Mouse (Mus musculus): ENCODE data around the gene Hmgcl.

Hmgcl gene

DNA sequence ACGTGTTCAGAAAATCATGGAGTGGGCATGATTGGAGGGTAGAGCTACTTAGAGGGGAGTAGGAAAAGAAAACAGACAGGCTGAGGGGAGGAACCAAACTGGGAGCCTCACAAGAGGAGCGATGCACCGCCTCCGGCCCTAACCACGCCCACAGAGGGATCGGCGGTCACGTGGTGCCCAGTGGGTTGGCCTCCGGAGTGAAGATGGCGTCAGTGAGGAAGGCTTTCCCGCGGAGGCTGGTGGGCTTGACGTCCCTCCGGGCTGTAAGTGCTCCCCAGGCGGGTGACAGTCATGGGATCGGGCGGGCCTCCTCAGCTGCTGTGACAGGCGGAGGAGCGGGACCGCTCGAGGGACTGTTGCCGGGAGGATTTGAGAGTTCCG, at the start of gene Hmgcl:
TSS of gene Hmgcl (plus strand) at position 171 of the 381 bp plus-strand sequence.
- peak; percentile 96 for DNase-seq (ENCODE audit: low spot score)

DNA sequence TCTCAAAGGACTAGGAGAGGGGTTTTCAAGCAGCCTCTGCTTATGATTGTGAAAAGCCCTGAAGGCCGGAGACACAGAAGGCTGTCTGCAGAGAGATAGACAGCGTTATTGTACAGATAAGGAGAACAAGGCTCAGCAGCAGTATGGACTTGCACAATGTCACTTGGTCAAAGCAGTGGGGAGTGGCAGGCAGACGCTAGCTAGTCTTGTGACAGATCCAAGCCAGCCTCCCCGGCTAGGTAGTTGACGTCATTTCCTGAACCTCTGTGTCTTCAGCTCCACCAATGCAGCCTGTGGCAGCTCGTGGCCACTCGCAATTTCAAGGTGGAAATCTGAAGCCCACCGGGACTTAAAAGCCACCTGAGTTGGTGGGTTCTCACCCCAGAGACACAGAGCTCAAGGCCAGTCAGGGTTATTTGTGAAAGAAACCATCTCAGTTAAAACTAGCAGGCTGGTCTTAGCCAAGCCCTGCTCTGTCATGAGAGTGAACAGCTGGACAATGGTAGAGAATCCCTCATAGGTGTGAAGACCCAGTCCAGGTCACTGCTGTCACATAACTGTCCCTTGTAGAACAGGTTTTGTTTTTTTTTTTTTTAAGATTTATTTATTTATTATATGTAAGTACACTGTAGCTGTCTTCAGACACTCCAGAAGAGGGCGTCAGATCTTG, 47.7 kb upstream of the Hmgcl start:
- DNase-seq (ENCODE audit: low spot score) = no peak

DNA sequence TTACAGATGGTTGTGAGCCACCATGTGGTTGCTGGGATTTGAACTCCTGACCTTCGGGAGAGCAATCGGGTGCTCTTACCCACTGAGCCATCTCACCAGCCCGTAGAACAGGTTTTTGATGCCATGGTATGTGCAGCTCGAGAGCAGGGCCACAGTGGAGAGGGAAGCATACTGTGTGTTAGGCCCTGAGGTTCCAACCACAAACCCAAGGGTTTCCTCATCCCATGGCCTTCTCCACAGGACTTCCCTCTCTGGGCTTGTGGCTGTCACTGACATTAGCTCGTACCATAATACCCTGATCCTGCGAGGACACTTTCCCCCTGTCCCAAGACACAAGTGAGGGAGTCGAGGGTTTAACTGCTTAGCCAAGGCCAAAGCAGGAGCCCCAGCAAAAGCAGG, 47.2 kb upstream of the Hmgcl start:
- no peak for DNase-seq (ENCODE audit: low spot score)

DNA sequence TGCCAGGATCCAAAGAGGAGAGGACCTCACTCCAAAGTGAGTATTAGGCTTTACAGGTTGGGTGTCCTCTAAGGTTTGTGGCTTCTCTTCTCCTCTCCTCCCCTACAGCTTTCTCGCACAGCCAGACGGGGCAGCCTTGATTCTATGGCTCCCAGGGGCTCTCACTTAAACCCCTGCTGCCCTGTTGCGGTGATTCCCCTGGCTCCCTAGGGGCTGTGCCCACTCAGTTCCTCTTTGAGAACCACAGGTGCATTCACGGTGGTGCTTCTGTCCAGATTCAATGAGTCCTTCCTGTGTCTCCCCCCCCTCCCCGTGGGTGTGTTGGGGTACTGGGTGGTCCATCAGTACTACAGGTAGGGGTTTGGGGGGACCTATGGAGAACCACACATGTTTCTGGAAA, 46.2 kb upstream of the Hmgcl start:
- DNase-seq (ENCODE audit: low spot score) = no peak

DNA sequence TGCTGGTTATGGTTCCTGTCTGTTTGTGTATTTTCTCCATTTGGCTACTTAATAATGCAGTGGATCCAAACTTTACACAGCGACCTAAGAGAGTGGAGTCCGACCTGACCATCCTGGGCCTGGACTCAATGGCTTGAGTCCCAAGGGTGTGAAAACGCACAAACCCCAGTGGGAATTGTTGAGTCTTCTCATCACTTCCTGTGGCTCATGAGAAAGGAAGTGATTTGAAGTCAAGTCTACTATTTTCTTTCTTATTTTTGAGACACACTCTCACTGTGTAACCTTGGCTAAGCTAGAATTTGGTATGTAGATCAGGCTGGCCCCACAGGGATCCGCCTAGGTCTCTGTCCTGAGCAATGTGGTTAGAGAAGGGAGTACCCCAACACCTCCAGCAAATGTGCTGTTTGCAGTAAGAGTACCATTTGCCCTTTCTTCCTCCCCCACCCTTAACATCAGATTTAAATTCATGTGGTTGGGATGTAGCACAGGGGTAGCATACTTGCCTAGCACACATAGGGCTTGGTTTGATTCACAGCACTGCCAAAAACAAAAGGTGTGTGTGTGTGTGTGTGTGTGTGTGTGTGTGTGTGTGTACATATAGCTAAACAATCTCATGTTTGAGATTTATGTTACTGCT, 43.5 kb upstream of the Hmgcl start:
- no peak for DNase-seq (ENCODE audit: low spot score)

DNA sequence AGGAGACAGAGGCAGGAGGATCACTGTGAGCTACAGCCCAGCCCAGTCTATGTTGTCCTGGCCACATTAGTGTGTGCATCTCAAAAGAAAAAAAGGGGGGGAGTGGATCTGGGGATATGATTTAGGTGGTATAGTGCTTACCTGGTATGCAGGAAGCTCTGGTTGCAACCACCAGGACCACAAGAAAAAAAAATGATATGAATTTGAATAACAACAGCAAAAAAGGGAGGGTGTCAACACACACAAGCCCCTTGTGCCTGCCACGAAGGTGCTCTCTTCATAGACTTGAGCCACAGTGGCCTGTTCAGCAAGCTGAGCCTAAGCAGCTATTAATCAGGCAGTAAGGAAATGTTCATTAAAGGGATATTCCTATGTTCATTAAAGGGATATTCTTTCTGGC, 41.4 kb upstream of the Hmgcl start:
- no peak for DNase-seq (ENCODE audit: low spot score)

DNA sequence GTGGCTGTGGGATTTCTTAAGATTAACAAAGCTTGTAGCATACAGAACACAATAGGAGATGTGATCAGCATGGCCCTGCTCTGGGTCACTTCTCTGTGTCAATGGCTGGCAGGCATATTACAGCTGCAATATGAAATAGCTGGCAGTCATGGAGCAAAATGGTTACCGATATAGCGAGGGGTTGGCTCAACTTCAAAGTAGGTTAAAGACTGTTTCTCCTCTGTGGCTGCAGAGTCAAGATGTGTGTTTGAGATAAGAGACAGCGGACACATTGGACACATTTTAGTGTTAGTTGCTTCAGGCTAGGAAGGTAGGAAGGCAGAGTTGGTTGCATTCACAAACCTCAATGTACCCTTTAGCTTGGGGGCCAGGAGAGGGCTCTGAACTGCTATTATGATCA, 39.6 kb upstream of the Hmgcl start:
- DNase-seq (ENCODE audit: low spot score) = no peak

DNA sequence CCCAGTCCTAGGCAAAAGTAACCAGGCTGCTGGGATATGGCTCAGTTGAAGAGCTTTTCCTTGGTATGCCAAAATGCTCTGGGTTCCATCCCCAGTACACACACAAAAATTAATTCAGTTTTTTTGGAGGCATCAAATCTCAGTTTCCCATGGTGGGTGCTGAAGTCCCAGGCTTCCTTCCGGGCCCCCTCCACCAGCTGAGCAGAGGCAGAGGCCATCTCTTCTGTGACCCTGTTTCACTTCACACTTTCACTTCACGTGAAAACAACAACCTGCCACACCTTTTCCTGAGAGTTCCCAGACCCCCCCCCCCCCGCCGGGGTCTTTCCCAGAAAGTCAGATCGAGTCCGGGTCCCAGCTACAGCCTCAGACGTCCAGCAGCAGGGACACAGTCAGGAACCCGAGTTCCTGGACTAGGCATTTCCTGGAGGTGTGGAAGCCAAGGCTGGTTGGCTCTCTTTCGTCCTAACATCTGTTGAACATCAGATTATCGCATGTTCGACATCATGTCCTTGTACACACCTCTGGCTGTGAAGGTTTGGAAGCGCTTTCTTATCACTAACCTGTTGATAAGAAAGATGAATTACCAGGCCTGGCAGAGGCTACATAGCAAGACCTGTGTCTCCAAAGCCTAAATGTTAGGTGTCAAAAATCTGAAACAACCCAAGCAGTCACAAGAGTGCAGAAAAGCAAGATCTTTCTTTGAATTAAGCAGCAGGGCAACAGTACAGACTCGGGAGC, 36.8 kb upstream of the Hmgcl start:
- no peak for DNase-seq (ENCODE audit: low spot score)

DNA sequence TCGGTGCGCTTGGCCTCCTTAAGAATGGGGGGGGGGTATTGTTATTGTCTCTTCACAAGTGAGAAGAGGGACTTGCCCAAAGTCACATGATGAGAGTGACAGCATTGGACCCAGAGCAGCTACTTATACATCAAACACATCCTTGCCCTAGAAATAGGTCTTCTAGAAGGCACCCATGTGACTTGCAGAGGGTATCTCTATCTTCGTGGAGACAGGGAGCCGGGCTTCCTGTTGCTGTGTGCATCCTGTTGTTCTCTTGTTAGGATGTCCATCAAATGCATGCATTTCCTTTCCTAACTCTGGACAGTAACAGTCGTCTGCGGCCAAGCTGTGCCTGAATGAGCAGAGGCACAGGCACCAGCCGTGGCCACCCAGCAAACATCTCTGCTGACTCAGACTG, 34.7 kb upstream of the Hmgcl start:
- DNase-seq (ENCODE audit: low spot score) = no peak

DNA sequence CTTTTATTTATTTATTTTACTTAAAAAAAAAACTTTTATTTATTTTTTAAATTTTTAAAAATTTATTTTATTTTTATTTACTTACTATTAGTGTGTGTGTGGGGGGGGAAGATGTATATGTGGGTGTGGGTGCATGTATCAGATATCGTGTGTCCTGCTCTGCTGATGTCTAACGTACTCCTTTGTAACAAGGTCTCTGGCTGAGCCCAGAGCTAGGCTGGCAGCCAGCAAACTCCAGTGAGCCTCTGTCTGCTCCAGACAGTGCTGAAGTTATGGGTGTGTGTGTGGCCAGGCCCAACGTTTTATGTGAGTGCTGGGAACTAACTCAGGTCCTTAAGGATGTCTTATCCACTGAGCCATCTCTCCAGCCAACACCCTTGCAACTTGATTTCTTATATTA, 34.1 kb upstream of the Hmgcl start:
- DNase-seq (ENCODE audit: low spot score) = no peak

DNA sequence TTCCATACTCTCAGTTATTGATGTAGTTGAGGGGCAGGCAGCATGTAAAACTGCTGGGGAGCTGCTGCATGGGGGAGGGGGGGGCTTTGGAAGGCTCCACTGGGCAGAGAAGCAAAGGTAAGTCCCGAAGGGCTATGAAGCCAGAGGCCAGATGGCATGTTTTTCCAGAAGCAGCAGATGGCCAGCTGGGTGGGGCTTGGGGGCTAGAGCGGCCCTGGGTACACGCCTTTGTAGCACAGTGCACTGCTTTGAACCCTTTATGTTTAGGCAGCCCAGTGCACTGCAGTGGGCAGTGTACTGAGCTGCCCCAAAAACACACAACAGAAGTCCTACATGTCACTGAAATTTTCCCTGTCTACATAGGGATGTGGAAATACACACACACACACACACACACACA, 33.4 kb upstream of the Hmgcl start:
- peak; percentile 71 for DNase-seq (ENCODE audit: low spot score)

DNA sequence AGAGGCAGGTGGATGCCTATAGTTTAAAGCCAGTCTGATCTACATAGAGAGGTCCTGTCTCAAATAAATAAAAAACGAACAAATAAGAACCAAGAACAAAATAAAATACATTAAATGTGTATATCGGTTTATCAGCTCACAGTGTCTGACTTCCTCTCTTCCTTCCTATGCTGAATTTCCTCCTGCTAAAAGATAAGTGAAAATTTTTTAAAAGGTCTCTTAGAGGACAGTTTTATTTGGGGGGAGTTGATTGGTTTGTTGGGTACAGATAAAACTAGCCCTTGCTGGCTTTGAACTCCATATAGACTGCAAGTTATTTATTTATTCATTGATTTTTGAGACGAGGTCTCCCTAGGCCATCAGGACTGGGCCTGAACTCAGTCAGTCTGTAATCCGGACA, 32.8 kb upstream of the Hmgcl start:
- no peak for DNase-seq (ENCODE audit: low spot score)

DNA sequence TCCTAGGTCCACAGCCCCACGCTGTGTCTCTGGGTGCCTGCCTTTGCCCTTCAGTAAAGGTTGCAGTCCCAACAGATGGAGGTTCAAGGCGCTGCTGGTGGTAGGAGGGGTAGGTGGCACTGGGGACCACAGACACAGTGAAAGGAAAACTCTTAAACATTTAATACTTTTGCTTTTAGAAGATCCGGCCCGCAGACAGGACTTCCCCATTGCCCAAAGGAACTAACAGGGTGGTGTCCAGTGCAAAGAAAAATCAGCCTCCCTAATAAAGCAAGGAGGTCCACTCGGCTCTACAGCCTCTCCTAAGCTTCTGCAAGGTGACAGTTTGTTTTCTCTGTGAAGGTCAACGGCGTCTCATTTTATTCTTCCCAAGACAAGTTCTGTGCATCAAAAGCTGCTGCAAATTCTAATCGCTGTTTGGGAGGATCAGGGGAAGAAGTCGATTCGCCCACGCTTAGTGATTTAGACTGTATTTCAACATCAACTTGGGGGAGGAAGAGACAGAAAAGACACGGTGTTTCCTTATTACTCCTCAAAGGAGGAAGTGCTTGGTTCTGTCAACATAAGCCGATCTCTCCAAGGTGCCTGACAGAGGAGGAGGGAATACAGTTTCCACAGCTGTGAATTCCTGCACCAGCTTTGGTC, 27.5 kb upstream of the Hmgcl start:
- DNase-seq (ENCODE audit: low spot score) = no peak

DNA sequence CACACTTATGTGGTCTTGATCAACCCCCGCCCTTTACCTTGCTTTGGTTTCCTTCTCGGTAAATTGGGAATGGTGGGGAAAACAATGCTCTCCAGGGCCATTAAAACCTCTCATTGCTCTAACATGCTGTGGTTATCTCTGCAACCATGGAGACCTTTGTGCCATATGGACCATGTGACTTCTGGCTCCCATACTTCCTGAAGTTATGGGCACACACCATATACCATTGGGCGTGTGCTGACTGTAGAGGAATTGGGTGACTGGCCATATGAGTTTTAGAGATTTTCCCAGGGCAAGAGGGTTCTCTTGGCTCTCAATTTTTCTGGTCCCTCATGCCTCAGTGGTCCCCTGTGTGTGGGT, 27.0 kb upstream of the Hmgcl start:
- no peak for DNase-seq (ENCODE audit: low spot score)

DNA sequence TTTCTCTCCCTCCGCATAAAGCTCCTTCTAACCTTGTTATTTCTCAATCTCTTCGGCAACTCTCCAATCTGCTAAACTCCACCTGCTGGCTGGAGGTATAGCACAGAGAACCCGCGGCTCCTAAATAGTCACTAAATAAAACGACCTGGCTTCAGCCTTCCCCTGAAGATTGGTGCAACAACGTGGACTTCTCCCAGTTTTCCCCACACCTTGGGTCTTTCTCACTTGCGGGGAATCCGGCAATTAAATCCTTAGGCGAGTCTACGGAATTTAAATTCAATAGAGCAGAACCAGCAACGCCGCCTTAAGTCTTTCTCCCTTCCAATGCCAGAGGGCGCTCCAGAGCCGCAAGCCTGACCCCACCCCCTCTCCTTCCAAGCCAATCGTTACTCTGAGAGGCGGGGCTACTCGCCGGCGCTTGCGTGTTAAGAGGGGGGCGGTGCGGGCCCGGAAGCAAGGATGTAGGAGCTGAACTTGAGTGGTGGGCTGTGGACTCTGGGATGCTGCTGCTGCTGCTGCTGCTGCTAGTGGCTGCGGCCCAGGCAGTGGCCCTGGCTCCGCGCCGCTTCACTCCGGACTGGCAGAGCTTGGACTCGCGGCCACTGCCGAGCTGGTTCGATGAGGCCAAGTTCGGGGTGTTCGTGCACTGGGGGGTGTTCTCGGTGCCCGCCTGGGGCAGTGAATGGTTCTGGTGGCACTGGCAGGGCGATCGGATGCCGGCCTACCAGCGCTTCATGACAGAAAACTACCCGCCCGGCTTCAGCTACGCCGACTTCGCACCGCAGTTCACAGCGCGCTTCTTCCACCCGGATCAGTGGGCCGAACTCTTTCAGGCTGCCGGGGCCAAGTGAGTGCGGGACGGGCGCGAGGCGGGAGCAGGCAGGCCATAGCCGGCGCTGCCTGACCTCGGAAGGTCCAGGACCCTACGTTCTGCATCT, 25.7 kb upstream of the Hmgcl start, which contains the start of gene Fuca1:
TSS of gene Fuca1 (plus strand) at position 432 of the 938 bp plus-strand sequence.
- peak; percentile 98 for DNase-seq (ENCODE audit: low spot score)

DNA sequence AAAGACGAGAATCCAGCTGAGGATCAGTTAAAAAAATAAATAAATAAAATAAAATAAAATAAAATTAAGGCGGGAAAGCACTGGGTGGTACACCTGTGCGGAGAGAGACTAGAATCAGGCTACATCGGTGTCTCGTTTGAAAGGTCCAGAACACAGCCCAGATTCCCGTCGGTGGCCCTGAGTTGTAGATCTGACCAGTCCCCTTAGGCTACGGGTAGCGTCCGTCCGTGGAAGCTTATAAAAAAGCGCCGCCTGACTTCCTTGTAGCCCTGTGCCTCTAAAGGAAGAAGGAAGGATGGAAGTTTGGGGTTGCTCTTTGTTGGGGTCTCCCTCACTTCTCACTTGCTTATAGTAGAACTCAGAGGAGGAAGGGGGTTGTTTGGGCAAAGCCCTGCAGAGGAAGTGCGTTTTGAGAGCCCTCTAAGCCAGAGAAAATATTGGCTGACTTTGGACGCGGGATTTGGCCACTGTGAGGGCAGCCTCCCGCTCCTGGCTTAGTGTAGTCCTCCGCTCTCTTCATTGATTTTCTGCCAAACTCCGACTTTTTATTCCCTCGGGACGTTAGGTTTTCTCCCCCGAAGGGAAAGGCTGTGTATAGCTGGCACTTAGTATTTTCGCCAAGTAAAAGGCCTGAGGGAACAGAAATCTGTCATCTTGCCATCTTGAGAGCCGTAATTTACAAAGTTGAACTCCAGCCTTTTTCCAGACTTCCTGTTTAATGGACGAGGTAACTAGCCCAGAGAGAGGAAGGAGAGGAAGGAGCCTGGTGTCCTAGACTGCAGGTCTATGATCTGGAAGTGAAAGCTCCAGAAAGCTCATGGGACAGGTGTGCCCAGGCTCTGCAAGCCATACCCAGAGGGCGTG, 24.8 kb upstream of the Hmgcl start:
- peak; percentile 38 for DNase-seq (ENCODE audit: low spot score)

DNA sequence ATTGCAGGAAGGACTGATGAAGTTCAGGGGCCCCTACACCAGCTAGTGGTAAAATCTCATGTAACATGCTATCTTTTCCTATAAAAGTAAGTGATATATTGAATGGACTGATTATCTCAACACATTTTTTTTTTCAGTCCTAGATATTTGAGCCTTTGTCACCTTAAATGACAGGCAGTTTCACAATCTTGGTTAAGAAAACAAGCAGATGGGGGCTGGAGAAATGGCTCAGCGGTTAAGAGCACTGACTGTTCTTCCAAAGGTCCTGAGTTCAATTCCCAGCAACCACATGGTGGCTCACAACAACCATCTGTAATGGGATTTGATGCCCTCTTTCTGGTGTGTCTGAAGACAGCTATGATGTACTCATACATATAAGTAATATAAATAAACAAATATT, 24.1 kb upstream of the Hmgcl start:
- no peak for DNase-seq (ENCODE audit: low spot score)

DNA sequence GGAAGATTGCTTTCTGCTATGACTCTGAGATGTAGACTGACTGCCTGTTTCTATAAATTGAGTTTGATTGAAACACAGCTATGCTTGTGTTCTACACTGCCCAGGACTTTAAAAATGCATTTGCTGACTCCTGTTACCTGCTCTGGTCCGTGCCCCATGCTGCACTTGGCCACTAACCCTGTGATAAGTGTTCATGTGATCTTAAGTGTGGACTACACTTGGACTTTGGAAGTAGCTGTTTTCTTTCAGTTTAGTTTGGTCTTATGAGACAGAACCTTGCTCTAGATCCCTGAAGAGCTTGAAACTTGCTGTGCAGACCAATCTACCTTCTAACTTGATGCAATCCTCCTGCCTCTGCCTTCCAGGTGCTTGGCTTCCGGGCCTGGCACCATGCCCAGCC, 21.8 kb upstream of the Hmgcl start:
- no peak for DNase-seq (ENCODE audit: low spot score)

DNA sequence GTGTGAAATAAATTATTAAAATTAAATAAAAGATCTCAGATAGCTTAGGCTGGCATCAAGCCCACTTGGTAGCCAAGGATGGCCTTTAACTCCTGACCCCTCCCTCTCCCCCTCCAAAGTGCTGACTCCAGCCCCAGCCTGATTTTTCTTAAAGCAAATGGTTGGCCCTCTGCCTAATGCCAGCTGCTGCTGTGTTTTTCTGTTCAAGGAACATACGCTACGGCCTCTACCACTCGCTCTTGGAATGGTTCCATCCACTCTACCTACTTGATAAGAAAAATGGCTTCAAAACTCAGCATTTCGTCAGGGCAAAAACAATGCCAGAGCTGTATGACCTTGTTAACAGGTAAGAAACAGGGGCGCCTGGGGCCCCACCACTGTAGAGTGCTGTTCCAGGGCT, 20.9 kb upstream of the Hmgcl start:
- no peak for DNase-seq (ENCODE audit: low spot score)

DNA sequence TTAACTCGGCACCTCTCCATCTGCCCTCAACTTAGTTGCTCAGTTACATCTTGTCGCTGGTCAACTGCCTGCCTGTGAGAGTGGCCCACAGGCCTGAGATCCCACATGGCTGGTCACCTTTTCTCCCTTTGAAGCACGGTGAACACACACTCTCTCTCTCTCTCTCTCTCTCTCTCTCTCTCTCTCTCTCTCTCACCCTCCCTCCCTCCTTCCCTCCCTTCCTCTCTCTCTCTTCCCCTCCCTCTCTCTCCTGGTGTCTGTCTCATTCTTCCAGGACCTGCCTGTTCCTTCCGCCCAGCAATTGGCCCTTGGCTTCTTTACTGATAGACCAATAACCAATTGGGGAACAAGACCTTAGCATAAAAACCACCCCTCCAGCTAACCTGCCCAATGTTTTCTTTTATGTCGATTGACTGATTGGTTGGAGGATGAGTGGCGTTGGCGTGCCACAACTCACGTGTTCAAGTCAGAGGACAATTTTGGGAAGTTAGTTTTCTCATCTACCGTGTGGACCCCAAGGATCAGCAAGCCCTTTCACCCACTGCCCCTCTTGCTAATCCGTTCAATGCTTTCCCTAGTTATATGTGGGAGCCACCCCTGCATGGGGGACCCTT, 19.9 kb upstream of the Hmgcl start:
- DNase-seq (ENCODE audit: low spot score) = no peak

Measured in retina, embryonic 14.5 days (tissue).